Mouse (Mus musculus): ENCODE measurements around the gene Ctc1.

GRCm38 (mm10) chr11:68975085-68975484 lies 40.6 kb upstream of the Ctc1 start, which contains the start of gene Rangrf:
- TF ChIP-seq CTCF (IDR thresholded peaks at IDR 0.05; ENCODE audit: insufficient read depth, low read length) (no peak), POLR2A (IDR thresholded peaks at IDR 0.05; ENCODE audit: borderline replicate concordance, extremely low read depth, low read depth, low read length) (no peak)
